Mouse (Mus musculus) MEL (cell line): ENCODE data around the gene Mcfd2.

Experiments used
- MAX ChIP-seq: IDR thresholded peaks from 2 replicates; pipeline ENCODE4 v1.6.1; 2011; ENCODE audit warnings: low read length, improper control_type of control experiment
- TCF12 ChIP-seq: IDR thresholded peaks from 2 replicates; pipeline ENCODE4 v1.6.1; 2014; ENCODE audit warnings: low read depth, mild to moderate bottlenecking, inconsistent platforms, low read length, improper control_type of control experiment, moderate library complexity

DNA sequence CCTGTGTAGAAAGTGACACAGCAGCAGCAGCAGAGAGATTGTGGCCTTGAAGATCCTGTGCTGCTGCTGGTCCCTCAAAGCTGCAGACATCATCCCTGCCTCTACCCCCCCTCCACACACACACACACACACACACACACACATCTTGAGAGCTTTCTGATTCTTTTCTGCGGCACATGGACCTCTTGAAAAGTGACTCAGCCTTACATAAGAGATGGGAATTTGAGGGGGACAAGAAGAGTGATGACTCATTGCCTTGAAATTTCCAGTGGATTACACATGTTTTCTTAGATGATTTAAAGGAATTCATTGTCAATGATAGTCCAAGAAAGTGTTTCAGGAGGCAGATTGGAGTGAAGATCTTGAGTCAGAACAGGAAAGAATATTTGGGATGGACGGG, 58.9 kb downstream of the Mcfd2 start:
- TF ChIP-seq TCF12 (no peak), MAX (no peak)
